Mouse (Mus musculus) lung, adult 2 months (tissue): ENCODE data around the gene Topors.
A peak's percentile ranks its signal among the peaks of the same experiment; 100 is the strongest.

Experiments
- CTCF ChIP-seq: fragments of 200-500 bp; IDR thresholded peaks from 2 replicates; pipeline ENCODE4 v1.5.1; 2011; ENCODE audit warnings: mild to moderate bottlenecking, low read length, control low read depth; ENCODE audit not compliant: insufficient read depth
- POLR2A ChIP-seq: fragments of 200-500 bp; IDR thresholded peaks from 2 replicates; pipeline ENCODE4 v1.6.1; 2011; ENCODE audit warnings: low read depth, mild to moderate bottlenecking, control low read depth, low read length, borderline replicate concordance; ENCODE audit errors: extremely low read depth

- peak; percentile 50 for TF ChIP-seq CTCF
- no peak for TF ChIP-seq POLR2A
Measured at GRCm38 (mm10) chr4:40285582-40285981, 15.9 kb upstream of the Topors start.
